Mouse (Mus musculus): ENCODE data around the gene Ensa. TPM values are rescaled to one million over a fixed set of nuclear protein-coding genes. Genes with fewer than 3 reads are reported as not detected.

The Ensa gene
- polyA plus RNA-seq, 1 experiment from 2014 or later: 133 TPM

- 82% methylated on average over 19 of the region's 19 CpGs for WGBS
- Histone ChIP-seq H3K9ac (no peak overlapping the region), H3K27me3 (replicated peaks) (no peaks in the 10 kb centered on the region), H3K27ac (no peak overlapping the region), H3K4me2 (no peak overlapping the region), H3K36me3 (replicated peaks) (no peaks in the 10 kb centered on the region), H3K4me1 (0 out of 2 replicates have a peak, but pooled peaks cover 8% of the 10 kb centered on the region), H3K9me3 (no peaks in the 10 kb centered on the region), H3K4me3 (no peak overlapping the region)
- no peak for ATAC-seq (replicated peaks)
These were observed 52.8 kb downstream of the Ensa start for GRCm38 (mm10) chr3:95677420-95678090.

- Histone ChIP-seq H3K4me2 (no peak overlapping the region), H3K4me3 (no peak overlapping the region), H3K27ac (no peak overlapping the region), H3K9me3 (no peaks in the 10 kb centered on the region), H3K9ac (no peak overlapping the region), H3K36me3 (replicated peaks) (no peaks in the 10 kb centered on the region), H3K4me1 (0 out of 2 replicates have a peak, but pooled peaks cover 8% of the 10 kb centered on the region), H3K27me3 (replicated peaks) (no peaks in the 10 kb centered on the region)
- ATAC-seq (replicated peaks): no peak
- 90% methylated on average over 8 of the region's 8 CpGs for WGBS
These were observed 54.8 kb downstream of the Ensa start for GRCm38 (mm10) chr3:95679551-95679950.

- Histone ChIP-seq H3K9me3 (no peaks in the 10 kb centered on the region), H3K9ac (no peak overlapping the region), H3K27me3 (replicated peaks) (no peaks in the 10 kb centered on the region), H3K4me1 (0 out of 2 replicates have a peak, but pooled peaks cover 8% of the 10 kb centered on the region), H3K4me3 (no peak overlapping the region), H3K36me3 (replicated peaks) (no peaks in the 10 kb centered on the region), H3K4me2 (no peak overlapping the region), H3K27ac (no peak overlapping the region)
- 81% methylated on average over 6 of the region's 6 CpGs for WGBS
- ATAC-seq (replicated peaks): no peak
These were observed 55.9 kb downstream of the Ensa start for GRCm38 (mm10) chr3:95680673-95681072.

- Histone ChIP-seq H3K27ac (no peak overlapping the region), H3K4me3 (no peak overlapping the region), H3K4me2 (no peak overlapping the region), H3K9ac (no peak overlapping the region), H3K9me3 (no peaks in the 10 kb centered on the region), H3K27me3 (replicated peaks) (no peaks in the 10 kb centered on the region), H3K4me1 (0 out of 2 replicates have a peak, but pooled peaks cover 8% of the 10 kb centered on the region), H3K36me3 (replicated peaks) (no peaks in the 10 kb centered on the region)
- WGBS: 64% methylated on average over 11 of the region's 11 CpGs
- no peak for ATAC-seq (replicated peaks)
These were observed 56.6 kb downstream of the Ensa start for GRCm38 (mm10) chr3:95681365-95681764.

Other genes with a start within 250 kb of the Ensa start
- not detected in 2 replicates for gene 4930558C23Rik, start 222.2 kb upstream of the Ensa start, polyA plus RNA-seq (2015; fragmentation: Nextera tagmentation; extraction: Ambion mirVana)
- 17.7 and 19.7 TPM in 2 replicates for gene Arnt, start 190.6 kb upstream of the Ensa start, polyA plus RNA-seq (2015; fragmentation: Nextera tagmentation; extraction: Ambion mirVana)
- 6.5 and 8.0 TPM in 2 replicates for gene Ctsk, start 125.7 kb upstream of the Ensa start, polyA plus RNA-seq (2015; fragmentation: Nextera tagmentation; extraction: Ambion mirVana)
- gene Ctss, start 98.2 kb upstream of the Ensa start, polyA plus RNA-seq (2015; fragmentation: Nextera tagmentation; extraction: Ambion mirVana): 11.1 and 12.9 TPM in 2 replicates
- gene Hormad1, start 65.3 kb upstream of the Ensa start, polyA plus RNA-seq (2015; fragmentation: Nextera tagmentation; extraction: Ambion mirVana): not detected in 2 replicates
- gene Golph3l, start 36.1 kb upstream of the Ensa start, polyA plus RNA-seq (2015; fragmentation: Nextera tagmentation; extraction: Ambion mirVana): 27.4 and 27.9 TPM in 2 replicates
- 47.8 and 47.9 TPM in 2 replicates for gene Mcl1, start 33.8 kb downstream of the Ensa start, polyA plus RNA-seq (2015; fragmentation: Nextera tagmentation; extraction: Ambion mirVana)
- gene Adamtsl4, start 62.9 kb downstream of the Ensa start, polyA plus RNA-seq (2015; fragmentation: Nextera tagmentation; extraction: Ambion mirVana): 1.0 TPM in 2 replicates
- 11.3 and 12.3 TPM in 2 replicates for gene Ecm1, start 114.6 kb downstream of the Ensa start, polyA plus RNA-seq (2015; fragmentation: Nextera tagmentation; extraction: Ambion mirVana)
- gene Tars2, start 135.2 kb downstream of the Ensa start, polyA plus RNA-seq (2015; fragmentation: Nextera tagmentation; extraction: Ambion mirVana): 49.2 and 51.1 TPM in 2 replicates
- 22.8 and 25.2 TPM in 2 replicates for gene Rprd2, start 193.9 kb downstream of the Ensa start, polyA plus RNA-seq (2015; fragmentation: Nextera tagmentation; extraction: Ambion mirVana)
- gene Prpf3, start 230.9 kb downstream of the Ensa start, polyA plus RNA-seq (2015; fragmentation: Nextera tagmentation; extraction: Ambion mirVana): 40.0 and 40.6 TPM in 2 replicates
- 252 and 260 TPM in 2 replicates for gene Mrps21, start 246.5 kb downstream of the Ensa start, polyA plus RNA-seq (2015; fragmentation: Nextera tagmentation; extraction: Ambion mirVana)